Mouse (Mus musculus) left cerebral cortex, adult 2 months (tissue): ENCODE measurements around the gene Hyal2. TPM values are rescaled to one million over a fixed set of nuclear protein-coding genes. Genes with fewer than 3 reads are reported as not detected.

ENCODE experiments used
- DNase-seq, 2 experiments: peaks; one replicate each; pipeline ENCODE4 v3.0.0; 2021 to 2022; ENCODE audit warnings: low spot score in 2 of 2, mixed read lengths in 1 of 2; ENCODE audit errors: extremely low spot score in 1 of 2
- H3K27ac ChIP-seq: fragments of 200-600 bp; 2 replicates; pipeline ENCODE4 v1.8.1; 2022
- H3K4me3 ChIP-seq: fragments of 200-600 bp; 2 replicates; pipeline ENCODE4 v1.8.1; 2022
- CTCF ChIP-seq: fragments of 200-600 bp; IDR thresholded peaks from 2 replicates; pipeline ENCODE4 v1.8.1; 2022; ENCODE audit warnings: antibody characterized with exemption, mild to moderate bottlenecking, moderate library complexity
- intact Hi-C: fragments of 180-260 bp; cut with DNase I; formaldehyde crosslinking; loops from one replicate; pipeline ENCODE4 v1.15.1; 2025
- total RNA-seq, 2 experiments: library from RNA; stranded (reverse); gene quantifications; 2 replicates each; pipeline ENCODE4 v1.2.3; 2021

Gene Hyal2
- total RNA-seq, 2 experiments from 2014 or later = 14.9 TPM

DNA sequence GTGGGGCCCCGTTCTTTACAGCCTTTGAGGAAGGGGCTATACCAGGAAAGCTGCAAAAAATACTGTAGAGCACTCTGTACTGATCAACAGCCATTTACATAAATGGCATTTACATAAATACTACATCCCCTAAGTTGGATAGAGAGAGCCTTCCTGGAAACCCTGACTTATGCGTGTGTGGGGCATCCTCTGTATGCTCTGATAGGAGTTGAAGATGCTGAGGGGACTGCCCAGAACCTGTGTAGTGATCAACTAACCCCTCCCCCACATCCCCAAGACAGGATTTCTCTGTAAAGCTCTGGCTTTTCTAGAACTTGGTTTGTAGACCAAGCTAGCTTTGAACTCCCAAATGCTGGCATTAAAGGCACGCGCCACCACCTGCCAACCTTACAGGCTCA lies 41.7 kb downstream of the Hyal2 start:
- intact Hi-C loops = no loop called here
- DNase-seq = no peak
- TF ChIP-seq CTCF = no peak
- H3K4me3 ChIP-seq = no peak overlapping the region
- H3K27ac ChIP-seq = no peak overlapping the region

GRCm38 (mm10) chr9:107611456-107612190 lies 43.9 kb downstream of the Hyal2 start:
- no peak for DNase-seq
- peak overlapping the region; percentile 51; the same call in 1 of the 2 replicates for H3K4me3 ChIP-seq
- no peak for TF ChIP-seq CTCF
- H3K27ac ChIP-seq = peak overlapping the region; percentile 100
- intact Hi-C loops = loop anchor here (1.0 kb wide), 2 partner anchors 23 to 24 kb away; partner anchors contain the start of gene Ifrd2

GRCm38 (mm10) chr9:107612191-107612944 lies 44.6 kb downstream of the Hyal2 start:
- Histone ChIP-seq H3K27ac (peak overlapping the region; percentile 100), H3K4me3 (peak overlapping the region; percentile 51)
- intact Hi-C loops = loop anchor here (1.0 kb wide), 2 partner anchors 22 to 25 kb away; partner anchors contain the start of gene Ifrd2
- DNase-seq = peak; percentile 99 to 100
- TF ChIP-seq CTCF = peak; percentile 96

DNA sequence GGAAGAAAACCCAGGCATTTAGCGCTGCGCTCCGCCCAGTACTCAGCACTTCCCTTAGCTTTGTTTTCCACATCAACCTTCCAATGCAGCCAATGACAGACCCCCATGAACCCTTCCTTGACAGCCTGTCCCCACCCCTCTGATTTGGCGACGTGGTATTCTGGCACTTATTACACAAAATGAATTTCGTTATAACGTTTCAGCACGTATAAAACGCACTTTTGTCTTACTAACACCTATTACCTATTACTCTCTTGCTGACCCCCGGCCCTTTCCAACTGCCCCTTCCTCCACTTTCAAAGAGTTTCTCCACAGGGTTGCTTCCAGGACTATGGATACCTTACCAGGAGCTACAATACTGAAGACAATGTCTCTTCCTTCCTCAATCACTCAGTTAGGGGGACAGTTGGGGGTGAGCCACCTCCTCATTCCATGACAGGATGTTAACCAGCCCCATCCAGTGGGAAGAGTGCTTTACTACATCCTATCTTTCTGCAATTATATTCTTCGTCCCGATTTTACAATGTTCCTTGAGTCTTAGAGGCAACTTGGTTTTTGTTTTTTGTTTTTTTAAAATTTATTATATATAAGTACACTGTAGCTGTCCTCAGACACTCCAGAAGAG lies 45.3 kb downstream of the Hyal2 start:
- Histone ChIP-seq H3K4me3 (peak overlapping the region; percentile 51), H3K27ac (peak overlapping the region; percentile 100)
- intact Hi-C loops = loop anchor here (1.0 kb wide), 2 partner anchors 21 to 26 kb away; partner anchors contain the start of gene Ifrd2
- TF ChIP-seq CTCF = no peak; the same call in none of the 2 replicates
- no peak for DNase-seq

- no peak for TF ChIP-seq CTCF
- H3K4me3 ChIP-seq = no peak overlapping the region
- DNase-seq = no peak
- H3K27ac ChIP-seq = no peak overlapping the region
- intact Hi-C loops = no loop called here
Observed at GRCm38 (mm10) chr9:107615035-107615434, 47.3 kb downstream of the Hyal2 start.

GRCm38 (mm10) chr9:107617461-107617860 lies 49.7 kb downstream of the Hyal2 start:
- Histone ChIP-seq H3K27ac (peak overlapping the region; percentile 18; the same call in 1 of the 2 replicates), H3K4me3 (no peak overlapping the region)
- no peak for DNase-seq
- intact Hi-C loops = no loop called here
- TF ChIP-seq CTCF = peak; percentile 27

DNA sequence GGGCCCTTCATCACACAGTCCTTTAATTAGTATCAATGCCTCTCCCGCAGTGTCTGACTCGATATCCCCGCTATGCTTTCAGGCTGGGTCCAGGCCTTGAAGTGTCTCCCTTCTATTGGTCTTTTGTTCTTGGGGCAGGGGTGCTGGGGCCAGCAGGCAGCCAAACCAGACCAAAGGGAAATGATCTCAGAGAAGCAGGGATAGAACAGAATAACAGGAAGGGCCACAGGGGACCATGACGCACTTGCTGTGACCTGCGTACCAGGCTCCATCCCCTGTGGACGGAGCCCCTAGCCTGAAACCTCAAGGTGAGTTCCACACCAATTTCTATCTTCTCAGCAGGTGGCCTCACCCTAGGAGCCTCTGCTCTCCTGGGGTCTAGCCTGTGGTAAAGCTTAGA lies 50.4 kb downstream of the Hyal2 start:
- no peak for TF ChIP-seq CTCF
- Histone ChIP-seq H3K27ac (peak overlapping the region; percentile 64), H3K4me3 (no peak overlapping the region)

GRCm38 (mm10) chr9:107618778-107619545 lies 51.2 kb downstream of the Hyal2 start:
- Histone ChIP-seq H3K27ac (peak overlapping the region; percentile 64), H3K4me3 (no peak overlapping the region)
- no peak for DNase-seq
- intact Hi-C loops = no loop called here
- no peak for TF ChIP-seq CTCF

More for the DNA sequence above, 50.4 kb downstream of the Hyal2 start:
- intact Hi-C loops = no loop called here
- no peak for DNase-seq

DNA sequence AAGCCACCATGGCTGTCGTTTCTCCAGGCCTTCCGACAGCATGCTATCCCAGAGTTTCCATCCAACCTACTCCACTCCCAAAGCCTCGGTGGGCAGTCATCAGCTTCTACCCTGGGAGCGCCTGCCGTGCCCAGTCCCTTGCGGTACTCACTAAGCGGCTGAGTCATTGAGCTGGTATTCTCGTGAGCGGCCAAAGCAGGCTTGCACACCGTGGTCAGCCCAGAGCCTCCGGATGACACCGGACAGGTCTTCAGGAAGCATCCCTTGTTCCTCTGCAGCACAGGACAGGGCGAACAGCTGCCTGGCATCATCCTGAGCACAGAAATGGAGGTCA lies 51.8 kb downstream of the Hyal2 start:
- intact Hi-C loops = no loop called here
- no peak for DNase-seq
- no peak for TF ChIP-seq CTCF
- Histone ChIP-seq H3K4me3 (no peak overlapping the region), H3K27ac (0 out of 2 replicates have a peak overlapping the region, but pooled peaks have one; percentile 64)

DNA sequence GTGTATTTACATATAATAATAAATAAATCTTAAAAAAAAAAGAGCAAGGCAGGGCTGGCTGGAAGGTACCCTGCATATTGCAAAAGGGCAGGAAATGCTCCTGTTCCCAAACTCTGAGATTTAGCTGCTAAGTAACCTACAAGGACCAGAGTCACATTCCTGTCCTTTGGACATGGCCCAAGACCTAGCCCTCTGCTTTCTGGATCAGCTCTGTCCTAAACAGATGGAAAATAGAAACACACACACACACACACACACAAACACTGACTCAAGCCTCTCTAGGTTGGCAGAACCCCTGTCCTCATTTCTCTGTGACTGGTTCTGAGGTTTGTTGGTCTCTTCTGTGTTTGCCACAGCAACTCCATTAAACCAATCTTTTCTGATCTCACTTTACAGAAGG lies 53.2 kb downstream of the Hyal2 start:
- intact Hi-C loops = no loop called here
- DNase-seq = no peak
- Histone ChIP-seq H3K27ac (no peak overlapping the region), H3K4me3 (no peak overlapping the region)
- TF ChIP-seq CTCF = no peak

Other genes with a start within 250 kb of the Hyal2 start
- 10 to 100 TPM; 18.6 to 21.5 TPM for gene Hemk1, start 229.6 kb upstream of the Hyal2 start, total RNA-seq
- 1 to 10 TPM; 4.3 to 4.4 TPM for gene 6430571L13Rik, start 227.3 kb upstream of the Hyal2 start, total RNA-seq
- gene Cacna2d2, start 168.3 kb upstream of the Hyal2 start, total RNA-seq = 10 to 100 TPM; 24.1 to 34.7 TPM
- gene Tmem115, start 34.0 kb upstream of the Hyal2 start, total RNA-seq = 10 to 100 TPM; 35.3 to 35.6 TPM
- gene Cyb561d2, start 25.8 kb upstream of the Hyal2 start, total RNA-seq = 10 to 100 TPM; 14.7 to 16.7 TPM
- 10 to 100 TPM; 39.7 to 48.3 TPM for gene Nprl2, start 25.7 kb upstream of the Hyal2 start, total RNA-seq
- 1 to 10 TPM; 3.8 to 4.7 TPM for gene Zmynd10, start 20.6 kb upstream of the Hyal2 start, total RNA-seq
- 10 to 100 TPM; 19.7 to 20.5 TPM for gene Rassf1, start 16.4 kb upstream of the Hyal2 start, total RNA-seq
- 10 to 100 TPM; 91.0 to 99.1 TPM for gene Tusc2, start 4.7 kb upstream of the Hyal2 start, total RNA-seq
- gene Hyal1, start 9.0 kb downstream of the Hyal2 start, total RNA-seq = 1 to 10 TPM; 6.0 to 8.5 TPM
- gene Naa80, start 10.9 kb downstream of the Hyal2 start, total RNA-seq = 10 to 100 TPM; 11.3 to 12.6 TPM
- gene Hyal3, start 12.9 kb downstream of the Hyal2 start, total RNA-seq = 1 to 10 TPM in 1 of 2 experiments, under 1 TPM in 1; 0.97 to 1.2 TPM
- 10 to 100 TPM; 10.5 to 10.9 TPM for gene Ifrd2, start 19.7 kb downstream of the Hyal2 start, total RNA-seq
- 1 to 10 TPM; 3.3 to 4.1 TPM for gene Sema3b, start 41.3 kb downstream of the Hyal2 start, total RNA-seq
- gene Gnai2, start 67.4 kb downstream of the Hyal2 start, total RNA-seq = 100 to 1,000 TPM; 201 to 213 TPM
- gene Slc38a3, start 101.6 kb downstream of the Hyal2 start, total RNA-seq = 10 to 100 TPM; 74.7 to 76.2 TPM
- gene Gnat1, start 111.8 kb downstream of the Hyal2 start, total RNA-seq = under 1 TPM in 1 of 2 experiments, not detected in 1; 0.18 TPM
- 10 to 100 TPM; 17.3 to 17.7 TPM for gene Sema3f, start 142.5 kb downstream of the Hyal2 start, total RNA-seq
- 100 to 1,000 TPM; 146 to 147 TPM for gene Rbm5, start 203.1 kb downstream of the Hyal2 start, total RNA-seq